Mouse (Mus musculus) hindbrain, embryonic 11.5 days (tissue): ENCODE measurements at regions not wholly inside any gene's neighbourhood (a gene's known extent, or its start where the extent isn't known, plus 50 kb on each side); places are given as distances from the start of the nearest gene placed in this dataset.
A peak's percentile ranks its signal among the peaks of the same experiment; 100 is the strongest.

Experiments used
- ATAC-seq: fragments of 200-750 bp; cut with Nextera tagmentation; 2 replicates; pipeline ENCODE4 v1.8.0; 2017; ENCODE audit warnings: mild to moderate bottlenecking, moderate TSS enrichment, moderate library complexity; ENCODE audit not compliant: low FRiP score
- DNase-seq: peaks from one replicate; pipeline ENCODE4 v3.0.0-alpha.2; 2015; ENCODE audit warnings: low spot score
- H3K27ac ChIP-seq: fragments of 300-500 bp; sonication (generic); 2 replicates; pipeline ENCODE4 v1.5.1; 2014; ENCODE audit warnings: mild to moderate bottlenecking, low read depth, low read length
- H3K27me3 ChIP-seq: fragments of 300-500 bp; sonication (generic); 2 replicates; pipeline ENCODE4 v1.6.1; 2014; ENCODE audit warnings: mild to moderate bottlenecking, low read length, moderate library complexity, mixed read lengths; ENCODE audit not compliant: control insufficient read depth, insufficient read depth
- H3K36me3 ChIP-seq: fragments of 300-500 bp; sonication (generic); 2 replicates; pipeline ENCODE4 v1.6.1; 2014; ENCODE audit warnings: mild to moderate bottlenecking, low read length, moderate library complexity, mixed read lengths; ENCODE audit not compliant: control insufficient read depth, insufficient read depth
- H3K4me1 ChIP-seq: fragments of 300-500 bp; sonication (generic); replicated peaks from 2 replicates; pipeline ENCODE4 v1.6.1; 2014; ENCODE audit warnings: low read length, mixed read lengths; ENCODE audit not compliant: control insufficient read depth, insufficient read depth
- H3K4me2 ChIP-seq: fragments of 300-500 bp; sonication (generic); replicated peaks from 2 replicates; pipeline ENCODE4 v1.6.1; 2014; ENCODE audit warnings: mild to moderate bottlenecking, low read depth, low read length
- H3K4me3 ChIP-seq: fragments of 300-500 bp; sonication (generic); 2 replicates; pipeline ENCODE4 v1.5.1; 2014; ENCODE audit warnings: low read depth, low read length
- H3K9ac ChIP-seq: fragments of 300-500 bp; sonication (generic); 2 replicates; pipeline ENCODE4 v1.6.1; 2014; ENCODE audit warnings: low read depth, low read length
- H3K9me3 ChIP-seq: fragments of 300-500 bp; sonication (generic); 2 replicates; pipeline ENCODE4 v1.6.1; 2016; ENCODE audit warnings: low read length; ENCODE audit not compliant: control insufficient read depth
- WGBS: fragments of 180-500 bp; shearing (Covaris S2); extraction: QIAGEN DNeasy Blood & Tissue Kit; methylation state at CpG from one replicate; pipeline ENCODE4 v1.1.7; 2014; 5-methylcytosine and 5-hydroxymethylcytosine counted together

DNA sequence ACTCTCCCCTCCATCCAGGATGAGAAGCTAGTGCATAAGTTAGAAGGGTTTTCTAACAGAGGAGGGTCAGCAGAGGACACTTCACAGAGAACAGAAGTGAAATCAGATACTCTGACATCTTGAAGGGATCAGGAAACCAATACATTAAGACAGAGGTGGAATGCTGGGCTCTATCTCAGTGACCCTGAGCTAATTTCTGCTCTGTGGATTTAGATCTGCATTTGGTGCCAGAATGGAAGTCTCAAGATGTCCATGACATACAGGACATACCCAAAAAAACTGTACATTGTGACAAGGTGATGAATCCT is 104.2 kb upstream of the Lgalsl start:
- Histone ChIP-seq H3K9me3 (no peaks in the 10 kb centered on the region), H3K27ac (no peak overlapping the region), H3K36me3 (no peaks in the 10 kb centered on the region), H3K27me3 (no peaks in the 10 kb centered on the region), H3K4me1 (no peaks in the 10 kb centered on the region), H3K9ac (no peak overlapping the region), H3K4me3 (no peak overlapping the region), H3K4me2 (no peak overlapping the region)
- no peak for ATAC-seq
- DNase-seq: no peak

- Histone ChIP-seq H3K4me2 (no peak overlapping the region), H3K9me3 (no peaks in the 10 kb centered on the region), H3K4me1 (no peaks in the 10 kb centered on the region), H3K36me3 (no peaks in the 10 kb centered on the region), H3K27ac (no peak overlapping the region), H3K4me3 (no peak overlapping the region), H3K9ac (no peak overlapping the region), H3K27me3 (no peaks in the 10 kb centered on the region)
- DNase-seq (no peak), ATAC-seq (no peak)
- WGBS: 84% methylated on average over 2 of the region's 2 CpGs
Observed at GRCm38 (mm10) chr11:20935910-20936309, 105.1 kb upstream of the Lgalsl start.

DNA sequence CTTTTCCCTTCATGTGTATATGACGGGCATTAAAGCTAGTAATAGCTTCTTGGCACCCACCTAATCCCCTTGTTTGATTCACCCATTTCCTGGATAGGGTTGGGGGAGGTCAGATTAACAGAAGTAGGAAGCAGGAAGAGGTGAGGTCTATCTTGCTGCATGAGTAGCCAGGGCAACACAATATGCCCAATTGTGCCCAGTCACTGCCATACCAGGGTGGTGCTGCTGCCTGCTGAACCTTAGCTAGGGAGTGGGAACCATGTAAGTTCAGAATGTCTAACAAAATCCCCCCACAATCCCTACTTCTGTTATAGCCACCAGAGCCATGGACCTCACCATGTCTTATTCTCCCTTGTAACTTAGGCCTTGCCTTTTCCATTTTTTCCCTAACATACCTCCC is 106.1 kb upstream of the Lgalsl start:
- H3K9me3 ChIP-seq: no peaks in the 10 kb centered on the region
- WGBS: 84% methylated on average over 1 of the region's 1 CpGs
- DNase-seq: no peak
- no peak for ATAC-seq
- no peak overlapping the region for H3K4me3 ChIP-seq
- H3K4me2 ChIP-seq: no peak overlapping the region
- H3K4me1 ChIP-seq: no peaks in the 10 kb centered on the region
- no peaks in the 10 kb centered on the region for H3K36me3 ChIP-seq
- H3K27me3 ChIP-seq: no peaks in the 10 kb centered on the region
- no peak overlapping the region for H3K9ac ChIP-seq
- H3K27ac ChIP-seq: no peak overlapping the region

- ATAC-seq: no peak
Observed at GRCm38 (mm10) chr11:20937942-20938341, 107.1 kb upstream of the Lgalsl start.

GRCm38 (mm10) chr11:20939644-20940043 is 108.8 kb upstream of the Lgalsl start:
- Histone ChIP-seq H3K4me3 (no peak overlapping the region), H3K27me3 (no peaks in the 10 kb centered on the region), H3K9me3 (no peaks in the 10 kb centered on the region), H3K9ac (no peak overlapping the region), H3K36me3 (no peaks in the 10 kb centered on the region), H3K4me1 (no peaks in the 10 kb centered on the region), H3K27ac (no peak overlapping the region), H3K4me2 (no peak overlapping the region)
- 87% methylated on average over 4 of the region's 4 CpGs for WGBS
- DNase-seq: no peak
- ATAC-seq: no peak

More at GRCm38 (mm10) chr11:20937942-20938341, 107.1 kb upstream of the Lgalsl start:
- H3K9ac ChIP-seq: no peak overlapping the region
- no peak overlapping the region for H3K4me2 ChIP-seq
- no peaks in the 10 kb centered on the region for H3K27me3 ChIP-seq
- H3K36me3 ChIP-seq: no peaks in the 10 kb centered on the region
- H3K9me3 ChIP-seq: no peaks in the 10 kb centered on the region
- H3K4me3 ChIP-seq: no peak overlapping the region
- H3K4me1 ChIP-seq: no peaks in the 10 kb centered on the region
- H3K27ac ChIP-seq: no peak overlapping the region
- no peak for DNase-seq
- 91% methylated on average over 4 of the region's 4 CpGs for WGBS

DNA sequence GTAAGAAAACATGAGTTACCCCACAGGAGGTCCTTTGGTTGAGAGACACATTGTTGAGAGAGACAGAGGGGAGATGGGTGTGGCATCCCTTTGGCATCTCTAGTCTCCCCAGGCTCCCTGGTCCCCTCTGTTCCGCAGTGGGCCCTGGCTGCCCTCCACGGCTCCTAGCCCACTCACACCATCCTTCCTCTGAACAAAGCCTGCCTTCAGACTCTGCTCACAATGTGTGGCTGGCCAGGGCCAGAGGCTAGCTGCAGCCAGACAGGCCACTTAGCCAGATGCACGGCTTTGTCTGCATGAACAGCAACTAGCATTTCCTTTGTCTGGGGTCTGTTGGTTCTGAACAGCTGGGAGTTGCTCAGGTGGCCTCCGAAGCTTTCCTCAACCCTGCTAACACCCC is 110.7 kb upstream of the Lgalsl start:
- Histone ChIP-seq H3K9ac (0 out of 2 replicates have a peak overlapping the region, but pooled peaks have one; percentile 15), H3K4me1 (no peaks in the 10 kb centered on the region), H3K4me2 (no peak overlapping the region), H3K27me3 (no peaks in the 10 kb centered on the region), H3K36me3 (no peaks in the 10 kb centered on the region), H3K27ac (no peak overlapping the region), H3K9me3 (no peaks in the 10 kb centered on the region), H3K4me3 (no peak overlapping the region)
- peak; percentile 29 for DNase-seq
- 25% methylated on average over 4 of the region's 4 CpGs for WGBS
- ATAC-seq: peak; percentile 56

DNA sequence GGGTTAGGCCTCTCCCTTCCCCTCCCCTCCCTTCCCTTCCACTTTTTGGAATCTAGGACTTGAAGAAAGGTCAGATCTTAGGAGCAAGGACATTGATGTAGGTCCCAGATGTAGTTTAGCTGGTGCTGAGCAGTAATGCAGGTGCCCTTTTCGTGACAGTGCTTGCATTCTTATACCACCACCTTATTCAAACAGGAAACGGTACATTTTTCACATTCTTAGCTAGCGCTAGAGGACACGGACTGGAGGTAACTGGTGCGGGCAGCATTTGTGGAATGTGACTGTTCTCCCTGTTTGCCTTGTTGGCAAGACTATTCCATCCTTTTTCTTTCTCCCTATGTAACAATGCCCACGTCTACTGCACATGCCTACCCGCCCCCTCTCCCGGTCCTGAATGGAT is 124.7 kb upstream of the Lgalsl start:
- no peak overlapping the region for H3K27ac ChIP-seq
- no peak overlapping the region for H3K4me3 ChIP-seq
- no peaks in the 10 kb centered on the region for H3K4me1 ChIP-seq
- WGBS: 70% methylated on average over 8 of the region's 8 CpGs
- DNase-seq (no peak), ATAC-seq (no peak)
- no peaks in the 10 kb centered on the region for H3K36me3 ChIP-seq
- H3K9me3 ChIP-seq: no peaks in the 10 kb centered on the region
- H3K9ac ChIP-seq: no peak overlapping the region
- H3K4me2 ChIP-seq: no peak overlapping the region
- no peaks in the 10 kb centered on the region for H3K27me3 ChIP-seq

DNA sequence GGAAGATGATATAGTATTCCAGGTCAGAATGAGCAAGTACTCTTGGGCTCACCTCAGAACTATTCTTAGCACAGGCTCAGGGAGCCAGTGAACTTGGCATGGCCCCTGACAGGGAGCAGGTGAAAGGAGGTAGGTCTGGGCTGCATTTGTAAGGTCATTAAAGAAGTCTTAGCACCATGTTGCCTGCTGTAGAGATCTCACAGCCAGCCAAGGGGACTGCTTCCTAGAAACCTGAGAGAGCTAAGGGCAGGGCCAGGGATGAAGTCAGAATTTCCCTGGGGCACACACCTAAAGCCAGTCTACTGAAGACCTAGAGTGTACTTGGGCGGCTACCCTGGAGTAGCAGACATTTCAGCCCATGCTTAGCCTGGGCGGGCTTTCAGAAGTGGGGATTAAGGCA is 126.9 kb upstream of the Lgalsl start:
- H3K4me1 ChIP-seq: no peaks in the 10 kb centered on the region
- H3K9ac ChIP-seq: no peak overlapping the region
- H3K27ac ChIP-seq: no peak overlapping the region
- WGBS: 44% methylated on average over 2 of the region's 2 CpGs
- no peaks in the 10 kb centered on the region for H3K36me3 ChIP-seq
- no peak for DNase-seq
- no peaks in the 10 kb centered on the region for H3K27me3 ChIP-seq
- no peak overlapping the region for H3K4me2 ChIP-seq
- H3K4me3 ChIP-seq: no peak overlapping the region
- no peaks in the 10 kb centered on the region for H3K9me3 ChIP-seq
- ATAC-seq: no peak

DNA sequence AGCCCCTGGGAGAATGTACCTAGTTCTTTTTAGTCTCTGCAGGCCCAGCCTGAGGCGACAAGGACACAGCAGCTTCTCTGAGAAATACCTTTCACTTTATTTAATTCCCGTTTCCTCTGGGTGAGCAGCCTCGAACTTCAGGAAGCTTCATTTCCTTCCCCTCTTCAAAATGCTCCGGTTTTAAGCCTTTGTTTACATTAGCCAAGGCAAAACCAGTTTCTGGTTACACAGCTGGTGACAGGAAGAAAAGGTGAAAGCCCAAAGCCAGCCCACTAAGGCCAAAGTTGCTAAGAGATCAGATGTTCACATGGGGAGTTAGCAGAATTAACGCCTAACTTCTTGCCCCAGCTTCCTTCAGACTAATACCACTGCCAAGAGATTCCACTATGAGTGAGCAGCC is 127.4 kb upstream of the Lgalsl start:
- no peak for ATAC-seq
- Histone ChIP-seq H3K27me3 (no peaks in the 10 kb centered on the region), H3K27ac (no peak overlapping the region), H3K36me3 (no peaks in the 10 kb centered on the region), H3K9me3 (no peaks in the 10 kb centered on the region), H3K4me2 (no peak overlapping the region), H3K4me1 (no peaks in the 10 kb centered on the region), H3K9ac (no peak overlapping the region), H3K4me3 (no peak overlapping the region)
- WGBS: 13% methylated on average over 5 of the region's 5 CpGs
- no peak for DNase-seq
